Mouse (Mus musculus): ENCODE measurements around the gene Plxna2. TPM values are rescaled to one million over a fixed set of nuclear protein-coding genes. Genes with fewer than 3 reads are reported as not detected.

Plxna2 gene
- total RNA-seq, 4 experiments from 2014 or later, result 7.6 to 13.4 (median 10.7) TPM

GRCm38 (mm10) chr1:194773899-194774298 lies 155.9 kb downstream of the Plxna2 start:
- no peak for DNase-seq

GRCm38 (mm10) chr1:194774350-194774749 lies 156.3 kb downstream of the Plxna2 start:
- no peak for DNase-seq

GRCm38 (mm10) chr1:194774754-194775153 lies 156.7 kb downstream of the Plxna2 start:
- DNase-seq, result no peak

- DNase-seq, result no peak
Measured at GRCm38 (mm10) chr1:194775656-194776374, 157.8 kb downstream of the Plxna2 start.

- no peak for DNase-seq
Measured at GRCm38 (mm10) chr1:194776510-194777244, 158.7 kb downstream of the Plxna2 start.

GRCm38 (mm10) chr1:194777608-194778007 lies 159.6 kb downstream of the Plxna2 start:
- no peak for DNase-seq

- no peak for DNase-seq
Measured at GRCm38 (mm10) chr1:194780392-194780791, 162.4 kb downstream of the Plxna2 start.

GRCm38 (mm10) chr1:194780794-194781390 lies 162.9 kb downstream of the Plxna2 start:
- DNase-seq, result no peak

GRCm38 (mm10) chr1:194781556-194781955 lies 163.5 kb downstream of the Plxna2 start:
- no peak for DNase-seq

- DNase-seq, result no peak
Measured at GRCm38 (mm10) chr1:194782325-194782724, 164.3 kb downstream of the Plxna2 start.

- DNase-seq, result no peak
Measured at GRCm38 (mm10) chr1:194787626-194788025, 169.6 kb downstream of the Plxna2 start.

- DNase-seq, result no peak
Measured at GRCm38 (mm10) chr1:194793226-194793924, 175.4 kb downstream of the Plxna2 start.

- no peak for DNase-seq
Measured at GRCm38 (mm10) chr1:194795316-194795715, 177.3 kb downstream of the Plxna2 start.

GRCm38 (mm10) chr1:194797843-194798242 lies 179.8 kb downstream of the Plxna2 start:
- DNase-seq, result no peak

- no peak for DNase-seq
Measured at GRCm38 (mm10) chr1:194798511-194798910, 180.5 kb downstream of the Plxna2 start.

- no peak for DNase-seq
Measured at GRCm38 (mm10) chr1:194808261-194808660, 190.2 kb downstream of the Plxna2 start.

- no peak for DNase-seq
Measured at GRCm38 (mm10) chr1:194808681-194809080, 190.7 kb downstream of the Plxna2 start.

- DNase-seq, result no peak
Measured at GRCm38 (mm10) chr1:194809600-194809999, 191.6 kb downstream of the Plxna2 start.

GRCm38 (mm10) chr1:194814187-194814586 lies 196.2 kb downstream of the Plxna2 start:
- no peak for DNase-seq

- no peak for DNase-seq
Measured at GRCm38 (mm10) chr1:194815547-194815946, 197.5 kb downstream of the Plxna2 start.

- peak; percentile 52 for DNase-seq
Measured at GRCm38 (mm10) chr1:194816913-194817312, 198.9 kb downstream of the Plxna2 start.

- DNase-seq, result no peak
Measured at GRCm38 (mm10) chr1:194820953-194821352, 202.9 kb downstream of the Plxna2 start.

GRCm38 (mm10) chr1:194821721-194822120 lies 203.7 kb downstream of the Plxna2 start:
- no peak for DNase-seq
